Mouse (Mus musculus) embryonic stem cell, embryonic (primary cell): ENCODE data around the gene Rbx1.

Experiments
- CTCF ChIA-PET, 4 experiments: fragments of 300-600 bp in 2 of 4; fragments of 350-600 bp in 2 of 4; sonication (Branson Sonifier 250); formaldehyde crosslinking; loops; one replicate each; lab custom pipeline; 2022; ENCODE audit warnings: inconsistent platforms in 2 of 4; lab: Charles Lee
- POLR2A ChIA-PET, 4 experiments: fragments of 300-600 bp in 2 of 4; fragments of 350-600 bp in 2 of 4; sonication (Branson Sonifier 250); formaldehyde crosslinking; loops; one replicate each; lab custom pipeline; 2022; ENCODE audit warnings: antibody characterized with exemption in 4 of 4, inconsistent platforms in 1 of 4; lab: Charles Lee

The Rbx1 gene

GRCm38 (mm10) chr15:81465901-81466737, at the start of gene Rbx1:
TSS of gene Rbx1 (plus strand) at chr15:81466296.
- CTCF ChIA-PET = interaction anchor here (0.6 to 2.6 kb wide), 20 partner anchors 10 to 1860 kb away, joined by 3 to 24 read pairs (median 4); partner anchors contain the start of genes Chadl (in 1 of the 4), Ep300 (in 1 of the 4) and L3mbtl2 (in 1 of the 4)
- POLR2A ChIA-PET = interaction anchor here (0.5 to 4.8 kb wide), 134 partner anchors 10 to 1919 kb away, joined by 3 to 144 read pairs (median 5); partner anchors contain the start of genes Ep300 (in 4 of the 4), L3mbtl2 (in 3 of the 4), St13 (in 3 of the 4) and Xpnpep3 (in 3 of the 4)

- ChIA-PET POLR2A (interaction anchor here (0.6 to 8.2 kb wide), 25 partner anchors 9 to 1322 kb away, joined by 3 to 84 read pairs (median 4); partner anchors contain the start of genes Rbx1 (in 3 of the 4), St13 (in 3 of the 4), Xpnpep3 (in 3 of the 4) and Dnajb7 (in 1 of the 4)), CTCF (interaction anchor here in 1 of 4 experiments (0.7 kb wide), 1 partner anchor 9 kb away, joined by 4 read pairs; the partner anchor contains the start of gene Dnajb7)
Observed at GRCm38 (mm10) chr15:81416763-81417310, 49.3 kb upstream of the Rbx1 start.

DNA sequence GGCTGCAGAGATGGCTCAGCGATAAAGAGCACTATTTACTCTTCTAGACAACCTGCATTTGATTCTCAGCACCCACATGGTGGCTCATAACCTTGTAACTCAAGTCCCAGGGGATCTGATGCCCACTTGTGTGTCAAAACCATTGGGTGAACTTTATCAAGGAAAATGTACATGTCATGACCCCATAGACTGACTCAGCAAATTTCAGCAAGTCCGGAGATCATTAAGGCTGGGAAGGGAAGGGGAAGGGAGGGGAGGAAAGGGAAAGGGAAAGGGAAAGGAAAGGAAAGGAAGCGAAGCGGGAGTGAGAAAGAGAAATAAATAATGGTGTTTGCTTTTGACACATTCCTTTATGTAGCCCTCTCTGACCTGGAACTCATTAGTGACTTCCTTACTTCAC, 48.0 kb upstream of the Rbx1 start:
- ChIA-PET POLR2A (interaction anchor here in 2 of 4 experiments (1.1 to 8.2 kb wide), 2 partner anchors 17 to 20 kb away, joined by 3 to 84 read pairs; partner anchors contain the start of genes St13 (in 1 of the 2) and Xpnpep3 (in 1 of the 2)), CTCF (no interaction called here)

DNA sequence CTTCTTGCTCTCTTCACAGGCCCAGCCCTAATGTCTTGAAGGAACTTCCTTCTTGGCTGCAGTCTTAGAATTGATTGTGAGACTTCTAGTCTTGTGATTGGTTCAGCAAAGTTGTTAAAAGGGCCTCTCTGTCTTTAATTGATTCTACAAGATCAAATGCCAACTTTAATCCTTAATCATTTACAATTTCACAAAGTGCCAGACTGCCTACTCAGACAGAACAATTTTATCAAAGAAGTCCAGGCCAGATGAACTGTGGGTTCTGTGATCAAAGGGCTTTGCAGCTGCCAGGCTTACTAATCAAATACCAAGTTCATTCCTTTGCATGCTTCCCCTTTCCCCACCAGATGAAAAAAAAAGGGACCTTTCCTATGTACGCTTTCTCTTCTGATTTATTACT, 44.6 kb upstream of the Rbx1 start:
- ChIA-PET CTCF (interaction anchor here in 1 of 4 experiments (0.7 kb wide), 1 partner anchor 9 kb away, joined by 3 read pairs; no protein-coding TSS in a partner anchor), POLR2A (interaction anchor here in 2 of 4 experiments (0.6 to 8.2 kb wide), 4 partner anchors 9 to 156 kb away, joined by 3 to 84 read pairs (median 5); partner anchors contain the start of genes St13 (in 1 of the 2) and Xpnpep3 (in 1 of the 2))

DNA sequence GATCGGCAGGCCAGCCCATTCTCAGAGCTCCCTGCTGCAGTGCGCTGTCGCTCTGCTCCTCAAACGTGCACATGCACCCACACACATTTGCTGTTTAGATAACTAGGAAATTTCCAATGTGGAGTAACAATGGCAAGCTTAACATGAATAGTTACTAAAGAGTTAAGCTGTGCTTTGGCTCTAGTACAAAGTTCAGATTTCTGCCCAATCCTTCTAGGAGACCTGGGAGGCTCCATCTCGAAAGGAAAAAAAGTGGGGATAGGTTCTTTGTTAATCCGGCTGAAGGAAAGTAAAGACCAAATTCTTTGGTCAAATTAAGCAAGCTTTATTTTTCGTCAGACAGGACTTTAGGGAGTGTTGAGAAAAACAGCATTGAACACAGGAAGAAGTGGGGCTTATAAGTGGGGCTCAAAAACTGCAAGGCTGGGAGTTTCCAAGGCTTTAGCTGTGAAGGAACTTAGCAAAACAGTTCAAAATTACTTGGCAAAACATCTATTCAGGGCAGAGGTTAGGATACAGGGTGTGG, 43.9 kb upstream of the Rbx1 start:
- POLR2A ChIA-PET = interaction anchor here in 3 of 4 experiments (0.6 to 1.4 kb wide), 3 partner anchors 23 to 155 kb away, joined by 3 to 4 read pairs (median 4); partner anchors contain the start of genes St13 (in 1 of the 3) and Xpnpep3 (in 1 of the 3)
- CTCF ChIA-PET = interaction anchor here in 1 of 4 experiments (0.7 kb wide), 1 partner anchor 9 kb away, joined by 3 read pairs; no protein-coding TSS in a partner anchor

DNA sequence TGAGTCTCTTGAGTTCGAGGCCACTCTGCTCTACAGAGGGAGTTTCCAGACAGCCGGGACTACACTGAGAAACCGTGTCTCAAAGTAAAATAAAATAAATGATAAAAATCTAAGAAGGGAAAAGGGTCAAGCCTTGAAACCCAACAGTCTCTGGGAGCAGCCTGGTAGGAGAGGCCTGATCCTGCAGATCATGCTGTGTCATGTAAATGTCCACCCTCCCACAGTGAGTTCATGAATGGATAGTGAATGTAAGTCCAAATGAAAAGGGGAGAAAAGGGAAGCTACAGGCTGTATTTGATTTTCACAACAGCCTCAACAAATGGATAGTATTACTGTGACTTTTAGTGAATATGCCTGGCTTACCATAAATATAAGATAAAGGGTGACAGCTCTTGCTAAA, 40.8 kb upstream of the Rbx1 start:
- ChIA-PET CTCF (interaction anchor here in 2 of 4 experiments (1.4 kb wide), 2 partner anchors 23 kb away, joined by 3 to 4 read pairs; no protein-coding TSS in a partner anchor), POLR2A (interaction anchor here in 1 of 4 experiments (1.0 to 1.6 kb wide), 4 partner anchors 15 to 161 kb away, joined by 3 to 8 read pairs (median 4); partner anchors contain the start of genes St13 and Xpnpep3)

DNA sequence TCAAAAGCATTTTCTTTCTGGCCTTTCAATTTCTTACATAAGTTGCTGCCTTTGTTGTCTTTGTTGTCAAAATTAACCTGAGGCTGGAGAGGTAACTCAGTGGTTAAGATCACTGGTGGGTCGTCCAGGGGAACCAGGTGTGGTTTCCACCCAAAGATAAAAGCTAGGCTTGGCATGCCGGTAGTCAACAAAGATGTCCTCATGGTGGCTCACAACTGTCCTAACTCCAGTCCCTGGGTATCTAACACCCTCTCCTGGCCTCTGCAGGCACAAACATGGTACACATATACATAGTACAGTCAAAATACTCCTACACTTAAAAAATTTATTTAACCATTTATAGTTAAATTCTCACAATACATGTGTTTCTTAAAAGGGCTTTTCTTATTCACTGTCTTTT, 38.1 kb upstream of the Rbx1 start:
- CTCF ChIA-PET = interaction anchor here in 1 of 4 experiments (1.4 kb wide), 1 partner anchor 20 kb away, joined by 4 read pairs; no protein-coding TSS in a partner anchor
- POLR2A ChIA-PET = interaction anchor here in 2 of 4 experiments (1.0 to 1.7 kb wide), 3 partner anchors 9 to 28 kb away, joined by 3 to 6 read pairs (median 5); partner anchors contain the start of genes St13 (in 1 of the 2) and Xpnpep3 (in 1 of the 2)

GRCm38 (mm10) chr15:81431195-81431594, 34.9 kb upstream of the Rbx1 start:
- ChIA-PET CTCF (interaction anchor here in 1 of 4 experiments (0.8 to 1.9 kb wide), 2 partner anchors 9 to 17 kb away, joined by 3 to 6 read pairs; no protein-coding TSS in a partner anchor), POLR2A (interaction anchor here in 2 of 4 experiments (0.5 to 1.4 kb wide), 3 partner anchors 15 to 154 kb away, joined by 3 to 8 read pairs (median 3); partner anchors contain the start of gene Ep300 (in 1 of the 2))

DNA sequence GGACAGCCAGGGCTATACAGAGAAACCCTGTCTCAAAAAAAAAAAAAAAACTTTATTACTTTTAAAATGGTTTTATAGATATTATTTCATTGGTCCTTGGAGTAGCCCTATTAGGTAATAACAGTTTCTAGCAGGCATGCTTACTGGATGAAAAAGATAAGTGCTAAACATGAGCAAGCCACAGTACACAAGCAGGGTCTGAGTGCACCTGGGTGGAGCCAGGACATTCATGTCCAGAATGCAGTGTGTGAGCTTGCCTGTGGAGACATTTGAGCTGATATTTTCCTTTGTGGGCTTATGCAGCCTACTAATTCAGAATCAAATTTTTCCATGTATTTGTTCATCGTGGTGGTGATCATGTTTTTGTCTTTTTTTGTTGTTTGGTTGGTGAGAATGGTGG, 27.8 kb upstream of the Rbx1 start:
- CTCF ChIA-PET = interaction anchor here in 1 of 4 experiments (1.4 kb wide), 1 partner anchor 10 kb away, joined by 5 read pairs; no protein-coding TSS in a partner anchor
- POLR2A ChIA-PET = interaction anchor here in 1 of 4 experiments (1.1 kb wide), 1 partner anchor 10 kb away, joined by 4 read pairs; no protein-coding TSS in a partner anchor

DNA sequence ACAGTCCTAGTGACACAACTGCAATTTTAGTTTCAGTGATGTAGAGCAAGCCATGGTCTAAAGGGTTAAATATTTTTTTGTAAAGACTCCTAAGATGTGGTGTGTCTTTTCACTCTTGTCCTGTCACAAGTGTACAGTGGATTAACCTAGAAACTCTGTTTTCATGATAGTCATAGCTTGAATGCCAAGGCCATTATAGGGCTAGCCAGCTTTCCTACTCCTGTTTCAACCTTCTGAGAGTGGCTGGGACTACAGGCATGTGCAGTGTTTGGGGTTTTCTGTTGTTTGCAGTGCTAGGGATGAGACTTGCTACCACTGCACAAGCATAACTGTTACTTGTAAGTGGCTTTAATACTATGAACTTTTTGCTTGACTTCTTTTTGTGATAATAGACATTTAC, 26.9 kb upstream of the Rbx1 start:
- ChIA-PET POLR2A (no interaction called here), CTCF (no interaction called here)

- POLR2A ChIA-PET = interaction anchor here (0.5 to 1.5 kb wide), 21 partner anchors 10 to 326 kb away, joined by 3 to 12 read pairs (median 4); partner anchors contain the start of genes Rbx1 (in 4 of the 4), Ep300 (in 2 of the 4), St13 (in 1 of the 4) and Xpnpep3 (in 1 of the 4)
- CTCF ChIA-PET = interaction anchor here (0.5 to 1.5 kb wide), 60 partner anchors 10 to 488 kb away, joined by 3 to 28 read pairs (median 4); partner anchors contain the start of genes Rbx1 (in 3 of the 4), L3mbtl2 (in 1 of the 4), Polr3h (in 1 of the 4) and St13 (in 1 of the 4)
Observed at GRCm38 (mm10) chr15:81448463-81448862, 17.6 kb upstream of the Rbx1 start.

DNA sequence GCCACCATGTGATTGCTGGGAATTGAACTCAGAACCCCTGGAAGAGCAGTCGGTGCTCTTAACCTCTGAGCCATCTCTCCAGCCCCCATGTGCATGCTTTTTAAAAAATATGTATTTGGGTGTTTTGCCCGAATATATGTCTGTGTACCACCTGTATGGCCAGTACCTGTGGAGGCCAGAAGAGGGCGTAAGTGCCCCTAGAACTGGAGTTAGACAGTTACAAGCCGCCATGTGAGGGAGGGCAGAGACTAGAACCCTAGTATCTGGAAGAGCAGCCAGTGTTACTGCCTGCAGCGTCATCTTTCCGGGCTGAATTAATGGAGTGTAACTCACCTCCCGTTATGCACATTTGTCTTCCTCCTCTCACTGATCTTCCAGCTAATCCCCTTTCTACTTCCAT, 4.6 kb upstream of the Rbx1 start:
- ChIA-PET POLR2A (interaction anchor here in 2 of 4 experiments (0.5 to 2.0 kb wide), 5 partner anchors 13 to 219 kb away, joined by 3 to 6 read pairs (median 3); partner anchors contain the start of gene Ep300 (in 2 of the 2)), CTCF (interaction anchor here (0.6 to 1.5 kb wide), 6 partner anchors 13 to 188 kb away, joined by 3 to 4 read pairs (median 4); no protein-coding TSS in a partner anchor)

- CTCF ChIA-PET = interaction anchor here in 2 of 4 experiments (0.7 to 2.6 kb wide), 6 partner anchors 11 to 1859 kb away, joined by 3 to 24 read pairs (median 8); no protein-coding TSS in a partner anchor
- POLR2A ChIA-PET = interaction anchor here (0.8 to 4.8 kb wide), 34 partner anchors 9 to 407 kb away, joined by 3 to 144 read pairs (median 10); partner anchors contain the start of genes Ep300 (in 3 of the 4), Aco2 (in 1 of the 4), Phf5a (in 1 of the 4) and St13 (in 1 of the 4)
Observed at GRCm38 (mm10) chr15:81465016-81465660, 958 bp upstream of the Rbx1 start.

DNA sequence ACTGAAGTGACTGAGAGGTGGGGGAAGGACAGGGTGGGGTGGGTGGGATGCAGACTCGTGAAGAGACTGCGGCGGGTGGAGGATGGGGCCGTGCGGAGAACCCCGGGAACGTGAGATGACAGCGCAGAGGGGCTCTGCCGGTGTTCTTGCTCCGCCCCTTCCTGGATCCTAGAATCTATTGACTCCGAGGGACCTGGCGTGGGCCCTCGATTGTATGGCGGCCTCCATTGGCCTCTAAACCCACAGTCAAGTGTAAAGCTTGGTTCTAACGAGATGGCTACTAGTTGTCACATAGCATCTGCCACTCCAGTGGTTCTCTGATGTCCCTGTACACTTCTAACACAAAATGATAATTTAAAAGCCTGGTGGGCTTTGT, 630 bp downstream of the Rbx1 start:
- POLR2A ChIA-PET = interaction anchor here (0.5 to 4.8 kb wide), 124 partner anchors 9 to 1920 kb away, joined by 3 to 144 read pairs (median 6); partner anchors contain the start of genes Ep300 (in 4 of the 4), L3mbtl2 (in 3 of the 4), St13 (in 3 of the 4) and Xpnpep3 (in 3 of the 4)
- CTCF ChIA-PET = interaction anchor here (0.6 to 2.6 kb wide), 15 partner anchors 9 to 493 kb away, joined by 3 to 24 read pairs (median 5); partner anchors contain the start of genes Chadl (in 1 of the 4), Ep300 (in 1 of the 4) and L3mbtl2 (in 1 of the 4)

DNA sequence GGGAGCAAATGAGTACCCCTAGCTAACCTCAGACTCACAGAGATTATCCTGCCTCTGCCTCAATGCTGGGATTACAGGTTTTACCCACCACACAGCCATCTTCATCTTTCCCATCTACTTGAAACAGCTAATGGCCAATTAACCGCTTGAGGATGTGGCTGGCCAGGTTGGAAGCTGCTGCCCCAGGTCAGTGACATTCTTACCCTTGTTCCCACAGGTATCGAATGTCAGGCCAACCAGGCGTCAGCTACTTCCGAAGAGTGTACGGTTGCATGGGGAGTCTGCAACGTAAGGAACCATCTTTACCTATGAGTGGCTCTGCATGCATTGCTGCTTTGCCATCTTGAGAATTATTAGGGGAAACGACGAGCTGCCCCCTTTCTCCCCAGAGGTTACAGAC, 4.6 kb downstream of the Rbx1 start:
- ChIA-PET CTCF (interaction anchor here in 2 of 4 experiments (1.1 kb wide), 2 partner anchors 223 to 224 kb away, joined by 3 read pairs; no protein-coding TSS in a partner anchor), POLR2A (interaction anchor here (0.6 to 5.3 kb wide), 26 partner anchors 9 to 441 kb away, joined by 3 to 46 read pairs (median 3); partner anchors contain the start of genes Ep300 (in 2 of the 4), St13 (in 1 of the 4) and Xpnpep3 (in 1 of the 4))
